Mouse (Mus musculus) fat pad, adult 2 months (tissue): ENCODE data around the gene Coq9.

Experiments used
- DNase-seq: peaks from one replicate; pipeline ENCODE4 v3.0.0-alpha.2; 2011; ENCODE audit warnings: low read depth, low spot score; ENCODE audit errors: extremely low read depth

Gene Coq9

GRCm38 (mm10) chr8:94869146-94869545 is 31.0 kb downstream of the Coq9 start:
- no peak for DNase-seq

DNA sequence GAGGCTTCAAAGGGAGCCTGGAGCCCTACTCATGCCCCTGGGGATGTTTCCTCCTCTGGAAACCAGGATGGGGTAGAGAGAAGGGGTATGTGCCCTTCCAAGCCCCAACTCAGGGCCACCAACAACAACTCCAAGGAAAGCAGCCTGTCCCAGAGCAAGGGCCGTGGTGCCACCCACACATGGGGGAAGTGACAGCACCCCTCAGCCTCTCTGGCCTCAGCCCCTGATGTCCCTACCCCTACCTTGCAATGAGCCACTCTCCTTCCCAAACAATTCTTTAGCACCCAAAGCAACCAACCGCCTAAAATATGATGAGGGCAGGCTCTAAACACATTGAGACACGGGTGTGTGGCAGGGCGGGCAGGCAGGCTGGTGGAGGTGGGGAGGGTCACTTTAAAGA is 31.9 kb downstream of the Coq9 start:
- DNase-seq = no peak

GRCm38 (mm10) chr8:94870474-94871107 is 32.5 kb downstream of the Coq9 start:
- no peak for DNase-seq

GRCm38 (mm10) chr8:94871108-94871894 is 33.2 kb downstream of the Coq9 start:
- DNase-seq = no peak

DNA sequence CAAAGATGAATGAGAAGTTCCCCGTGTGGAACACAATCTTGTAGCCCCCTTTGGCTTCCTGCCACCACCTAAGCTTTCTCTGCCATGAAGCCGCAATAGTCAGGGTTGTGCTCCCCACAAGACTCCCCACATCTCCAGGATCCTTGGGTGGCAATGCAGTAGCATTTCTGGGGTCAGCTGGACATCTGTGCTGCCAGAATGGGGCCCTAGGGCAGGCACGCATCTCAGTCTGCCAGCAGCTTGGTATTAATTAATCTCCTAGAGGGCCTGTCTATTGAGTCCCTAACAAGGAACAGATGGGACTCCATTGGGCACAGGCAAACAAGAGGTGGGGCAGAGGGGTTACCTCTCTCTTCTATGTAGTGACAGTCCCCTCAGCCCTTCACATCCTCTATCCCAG is 34.0 kb downstream of the Coq9 start:
- no peak for DNase-seq

- DNase-seq = no peak
These were observed 34.5 kb downstream of the Coq9 start for GRCm38 (mm10) chr8:94872576-94872975.

- no peak for DNase-seq
These were observed 36.2 kb downstream of the Coq9 start for GRCm38 (mm10) chr8:94874358-94874757.

DNA sequence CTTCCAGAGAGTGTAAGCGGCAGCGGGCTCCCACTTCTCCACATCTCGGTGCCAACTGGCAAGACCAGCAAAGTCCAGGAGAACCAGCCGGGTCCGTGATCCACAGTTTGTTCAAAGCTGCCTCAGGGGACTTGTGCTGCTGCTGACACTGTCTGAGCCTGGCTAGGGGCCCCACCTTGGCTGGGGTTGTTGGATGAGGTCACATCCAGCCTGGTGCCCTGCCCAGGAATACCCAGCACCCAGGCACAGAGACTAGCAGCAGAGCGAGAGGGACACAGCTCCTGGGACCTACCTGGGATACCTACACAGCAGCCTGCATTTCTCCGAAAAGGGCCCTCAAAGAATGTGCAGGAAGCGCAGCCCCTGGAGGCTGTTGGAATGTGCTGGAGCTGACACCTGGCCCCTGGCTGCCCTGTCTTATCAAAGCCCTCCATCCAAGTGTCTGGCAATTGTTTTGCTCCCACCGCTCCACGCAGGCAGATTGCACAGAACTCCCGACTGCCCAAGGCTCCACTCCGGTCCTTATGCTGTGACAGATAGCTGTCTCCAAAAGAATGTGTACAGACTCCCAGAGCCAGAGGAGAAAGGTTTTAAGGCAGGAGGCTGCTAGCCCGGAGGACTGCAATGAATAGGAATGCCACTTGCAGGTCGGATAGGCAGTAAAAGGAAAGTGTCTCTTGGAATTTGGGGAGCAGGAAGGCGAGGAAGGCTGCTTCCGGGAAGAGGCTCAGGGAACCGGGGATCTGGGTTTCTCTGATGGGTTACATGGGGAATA is 37.2 kb downstream of the Coq9 start:
- DNase-seq = no peak

GRCm38 (mm10) chr8:94875871-94876150 is 37.7 kb downstream of the Coq9 start:
- DNase-seq = no peak

GRCm38 (mm10) chr8:94876197-94876730 is 38.1 kb downstream of the Coq9 start, which contains the start of gene Dok4:
Gene Dok4, minus strand, starts transcription at chr8:94876330.
- DNase-seq = no peak

DNA sequence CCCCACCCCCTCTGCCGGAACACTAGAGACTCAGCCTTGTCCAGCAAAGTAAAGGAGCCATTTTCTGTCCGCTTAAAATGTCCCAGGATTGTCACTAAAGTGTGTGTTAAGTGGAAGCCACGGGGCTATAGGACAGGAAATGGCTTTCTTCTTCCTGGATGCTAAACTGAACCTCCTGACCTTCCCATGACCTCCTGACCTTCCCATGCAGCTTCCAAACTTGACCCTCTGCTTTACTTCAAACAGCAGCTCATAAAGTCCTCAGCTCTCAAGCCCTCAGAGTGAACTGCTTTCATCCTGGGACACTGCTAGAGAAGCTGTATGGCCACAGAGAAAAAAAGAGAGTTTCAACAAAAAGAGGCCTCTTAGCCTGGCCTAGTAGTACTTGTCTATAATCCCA is 38.7 kb downstream of the Coq9 start:
- no peak for DNase-seq

- no peak for DNase-seq
These were observed 42.6 kb downstream of the Coq9 start for GRCm38 (mm10) chr8:94880742-94881141.

DNA sequence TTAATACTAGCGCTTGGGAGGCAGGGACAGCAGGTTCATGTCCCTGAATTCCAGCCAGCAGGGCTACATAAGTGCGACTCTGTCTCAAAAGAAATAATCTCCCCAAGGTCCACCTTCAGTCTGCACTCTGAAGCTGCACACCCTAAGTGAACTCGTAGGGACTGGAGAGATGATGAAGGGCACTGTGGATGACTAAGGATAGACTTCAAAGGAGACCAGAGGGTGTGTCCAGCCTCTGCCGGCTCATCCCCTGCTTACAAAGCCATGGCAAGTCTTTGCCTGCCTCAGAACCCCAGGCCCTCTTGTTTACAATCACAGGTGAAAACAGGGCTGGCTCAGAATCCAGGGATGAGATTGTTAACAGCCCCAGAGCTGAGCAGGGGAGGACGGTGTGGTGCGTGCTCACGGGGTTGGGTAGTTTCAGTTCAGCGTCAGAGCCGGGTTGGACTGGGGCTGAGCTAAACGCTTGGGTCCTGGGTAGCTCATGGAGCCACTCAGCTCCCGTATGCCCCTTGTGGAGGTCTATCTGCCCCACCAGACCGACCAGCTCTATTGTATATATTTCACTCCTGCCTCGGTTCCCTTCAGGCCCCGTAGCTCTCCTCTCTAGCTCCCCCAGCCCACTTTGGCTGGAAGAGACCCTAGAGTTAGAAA is 50.4 kb downstream of the Coq9 start:
- DNase-seq = no peak

- no peak for DNase-seq
These were observed 54.8 kb downstream of the Coq9 start for GRCm38 (mm10) chr8:94892917-94893316.

- no peak for DNase-seq
These were observed 61.1 kb downstream of the Coq9 start for GRCm38 (mm10) chr8:94899262-94899661.

DNA sequence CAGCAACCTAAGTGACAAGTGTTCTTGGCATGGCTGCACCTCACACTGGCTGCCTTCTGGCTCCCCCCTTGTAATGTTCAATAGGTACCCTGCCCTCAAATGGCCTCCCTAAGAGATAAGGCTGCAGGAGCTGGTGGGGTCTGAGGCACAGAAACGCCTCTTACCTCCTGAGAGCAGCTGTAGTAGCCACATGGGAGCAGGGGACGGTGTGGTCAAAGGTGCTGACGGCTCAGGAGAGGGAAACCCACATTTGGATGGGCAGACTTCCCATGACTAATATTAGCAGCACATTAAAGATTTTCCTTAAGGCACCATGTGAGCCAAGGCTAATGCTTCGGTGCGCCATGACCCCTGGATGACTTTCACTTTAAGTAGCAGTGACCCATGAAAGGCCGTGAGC is 62.5 kb downstream of the Coq9 start:
- no peak for DNase-seq

DNA sequence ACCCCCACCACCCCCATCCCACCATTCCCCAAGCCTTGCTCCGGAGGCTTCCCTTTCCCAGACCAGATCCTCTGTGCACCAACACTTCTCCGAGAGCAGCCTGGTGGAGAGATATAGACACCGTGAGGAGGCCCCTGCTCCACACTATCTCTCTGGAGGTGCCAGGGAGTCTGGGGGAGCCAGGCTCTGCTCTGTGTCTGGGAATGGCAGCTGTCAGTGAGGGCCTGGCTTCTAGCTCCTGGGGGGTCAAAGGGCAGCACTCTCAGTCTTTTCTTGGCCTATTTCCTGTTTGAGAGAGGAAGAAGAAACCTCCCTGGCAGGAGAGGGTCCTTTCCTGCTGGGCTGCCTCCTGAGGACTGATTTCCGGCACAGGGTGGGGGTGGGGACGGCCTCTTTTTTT is 62.9 kb downstream of the Coq9 start:
- no peak for DNase-seq

- no peak for DNase-seq
These were observed 65.6 kb downstream of the Coq9 start for GRCm38 (mm10) chr8:94903709-94904108.
